Mouse (Mus musculus) thymus, adult 2 months (tissue): ENCODE measurements around the gene Mgll.

ENCODE experiments used
- CTCF ChIP-seq: fragments of 200-500 bp; IDR thresholded peaks from 2 replicates; pipeline ENCODE4 v1.5.1; 2012; ENCODE audit warnings: mild to moderate bottlenecking, control low read depth, low read length, moderate library complexity, borderline replicate concordance; ENCODE audit not compliant: control insufficient read depth, poor library complexity, insufficient read depth; ENCODE audit errors: extremely low read depth
- POLR2A ChIP-seq: fragments of 200-500 bp; IDR thresholded peaks from 2 replicates; pipeline ENCODE4 v1.6.1; 2012; ENCODE audit warnings: mild to moderate bottlenecking, low read length, control low read depth, moderate library complexity; ENCODE audit not compliant: control insufficient read depth, poor library complexity, insufficient read depth; ENCODE audit errors: extremely low read depth

DNA sequence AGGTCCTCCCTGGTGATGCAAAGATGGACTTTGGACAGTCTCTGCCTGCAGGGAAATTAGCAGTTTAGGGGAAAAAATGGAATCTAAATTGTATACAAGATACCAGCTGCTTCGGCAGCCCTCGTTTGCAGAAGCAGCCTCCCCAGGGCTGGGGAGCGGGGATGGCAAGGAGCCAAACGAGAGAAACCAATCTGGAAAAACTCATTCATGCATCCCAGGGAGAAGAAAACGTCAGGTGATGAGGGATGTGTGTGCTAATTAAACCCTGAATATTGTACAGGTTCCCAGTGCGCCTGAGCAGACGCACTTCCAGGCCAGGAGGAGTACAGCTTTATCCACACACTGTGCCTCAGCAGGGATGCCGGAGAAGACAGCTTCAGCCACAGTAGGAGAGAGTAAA, 147.3 kb downstream of the Mgll start:
- TF ChIP-seq POLR2A (no peak), CTCF (no peak)
